Mouse (Mus musculus) layer of hippocampus, adult 8-10 months (tissue): ENCODE data around the gene Krt24. TPM values are rescaled to one million over a fixed set of nuclear protein-coding genes. Genes with fewer than 3 reads are reported as not detected.
"Not testable (repeated sequence)": the region's sequence is repeated elsewhere in the genome, so short reads cannot be mapped to it uniquely, and the experiment has no call there.

Experiments
- DNase-seq, 2 experiments: peaks; one replicate each; pipeline ENCODE4 v3.0.0; 2022; ENCODE audit warnings: low spot score in 2 of 2
- total RNA-seq, 4 experiments: library from RNA; stranded (reverse); gene quantifications; 2 replicates each; pipeline ENCODE4 v1.2.4; 2022

Krt24 gene
- total RNA-seq, 4 experiments from 2014 or later, result not detected

DNA sequence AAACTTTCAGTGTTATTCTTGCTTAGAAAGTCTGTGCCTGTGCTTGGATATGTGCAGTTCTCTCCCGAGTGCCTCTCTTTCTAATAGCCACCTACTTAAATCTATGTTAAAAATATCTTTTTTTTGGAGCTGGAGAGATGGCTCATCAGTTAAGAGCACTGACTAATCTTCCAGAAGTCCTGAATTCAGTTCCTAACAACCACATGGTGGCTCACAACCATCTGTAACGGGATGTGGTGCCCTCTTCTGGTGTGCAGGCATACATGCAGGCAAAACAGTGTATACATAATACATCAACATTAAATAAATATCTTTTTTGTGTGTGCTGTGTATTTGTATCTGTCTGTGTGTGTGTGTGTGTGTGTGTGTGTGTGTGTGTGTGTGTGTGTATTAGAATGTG lies 31.2 kb downstream of the Krt24 start:
- DNase-seq, result no peak

DNA sequence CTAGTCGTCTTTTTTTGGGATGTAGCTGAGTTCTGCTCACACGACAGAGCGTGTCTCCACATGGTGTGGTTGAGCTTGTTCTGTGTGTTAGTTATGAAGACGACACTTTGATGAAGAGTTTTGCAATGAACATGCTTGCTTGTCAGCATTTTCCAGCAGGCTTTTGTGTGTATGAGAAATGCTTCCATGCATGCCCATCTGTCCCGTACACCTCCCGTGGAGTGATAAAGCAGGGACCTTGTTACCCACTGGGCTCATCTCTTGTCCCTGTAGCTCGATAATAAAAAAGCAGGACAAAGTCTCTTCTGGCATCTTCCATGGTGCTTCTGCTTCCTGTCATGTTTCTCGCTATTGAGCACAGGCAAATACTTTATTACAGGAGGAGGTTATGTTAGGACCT lies 32.4 kb downstream of the Krt24 start:
- DNase-seq, result no peak

DNA sequence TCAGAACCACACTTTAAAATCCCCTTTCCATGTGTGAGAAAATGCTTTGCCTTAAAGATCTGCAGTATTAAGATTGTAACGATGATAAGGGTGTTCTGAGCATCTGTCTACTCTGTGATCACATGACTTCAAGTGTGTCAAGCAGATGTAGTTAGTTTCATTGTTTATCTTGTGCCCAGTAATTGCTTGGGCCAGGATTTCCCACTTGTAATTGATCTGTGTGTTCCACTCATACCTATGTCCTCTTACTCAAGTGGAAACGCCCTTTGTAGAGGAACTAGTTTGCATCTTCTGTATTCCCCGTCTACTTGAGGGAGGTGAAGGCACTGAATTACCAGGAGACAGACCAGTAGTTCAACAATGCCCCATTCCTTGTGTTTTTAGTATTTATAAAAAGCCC lies 34.4 kb downstream of the Krt24 start:
- no peak for DNase-seq

DNA sequence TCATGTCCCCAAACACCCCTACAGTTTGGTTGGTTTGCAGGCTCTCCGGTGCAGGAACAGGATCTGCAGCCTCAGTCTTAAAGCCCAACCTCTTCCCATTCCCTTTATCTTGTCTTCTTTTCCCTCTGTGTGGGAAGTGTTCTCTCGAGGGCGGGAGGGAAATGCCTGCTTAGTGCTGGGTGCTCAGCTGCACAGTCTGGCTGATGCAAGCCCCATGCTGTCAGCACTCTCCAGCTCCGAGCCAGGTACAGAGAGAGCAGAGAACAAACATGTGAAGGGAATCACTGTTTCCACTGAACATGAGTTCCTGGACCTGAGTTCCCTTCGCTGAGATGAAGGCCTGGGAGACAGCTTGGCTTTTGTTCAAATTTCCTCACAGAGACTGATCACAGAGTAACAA lies 34.8 kb downstream of the Krt24 start:
- DNase-seq, result peak; percentile 24 to 54

DNA sequence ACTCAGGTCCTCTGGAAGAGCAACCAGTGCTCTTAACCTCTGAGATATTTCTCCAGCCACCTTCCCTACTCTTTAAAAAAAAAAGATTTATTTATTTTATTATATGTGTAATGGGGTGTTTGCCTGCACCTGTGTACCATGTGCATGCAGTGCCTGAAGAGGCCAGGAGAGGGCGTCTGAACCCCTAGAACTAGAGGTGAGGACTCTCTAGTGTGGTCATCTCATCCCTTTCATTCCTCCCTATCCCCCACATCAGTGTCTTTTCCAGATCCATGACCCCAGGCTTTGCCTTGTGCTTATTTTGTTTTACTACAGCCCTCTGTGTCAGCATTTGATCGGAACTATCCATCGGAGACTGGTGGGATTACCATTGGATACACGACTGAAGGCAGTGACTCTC lies 35.9 kb downstream of the Krt24 start:
- DNase-seq, result no peak

DNA sequence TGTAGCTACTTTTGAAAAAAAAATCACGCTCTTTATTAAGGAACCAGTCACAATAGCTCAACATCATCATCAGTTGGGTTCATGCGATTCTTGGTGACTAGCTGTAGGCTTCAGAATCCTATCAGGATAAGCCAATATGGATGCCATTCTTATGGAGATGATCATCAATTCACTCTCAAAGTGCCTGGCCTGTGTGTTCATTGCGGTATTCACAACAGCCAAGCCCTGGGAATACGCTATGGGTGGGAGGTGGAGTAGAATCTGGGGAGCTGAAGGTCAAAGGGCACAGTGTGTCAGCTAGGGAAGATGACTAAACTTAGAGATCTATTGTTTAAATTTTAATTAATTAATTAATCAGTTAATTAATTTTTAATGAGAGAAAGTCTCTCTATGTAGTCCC lies 37.1 kb downstream of the Krt24 start:
- DNase-seq, result no peak

DNA sequence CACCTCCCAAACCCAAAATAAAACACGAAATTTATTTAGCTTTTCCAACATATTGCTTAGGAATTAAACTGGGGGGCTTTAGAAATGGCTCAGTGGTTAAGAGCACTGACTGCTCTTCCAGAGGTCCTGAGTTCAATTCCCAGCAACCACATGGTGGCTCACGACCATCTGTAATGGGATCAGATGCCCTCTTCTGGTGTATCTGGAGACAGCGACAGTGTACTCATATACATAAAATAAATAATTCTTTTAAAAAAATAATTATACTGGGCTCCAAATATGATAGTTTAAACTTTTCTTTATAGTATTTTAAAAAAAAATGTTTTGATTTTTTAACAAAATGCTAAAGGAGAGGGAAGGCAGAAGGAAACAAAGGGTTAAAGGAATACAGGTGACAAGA lies 40.5 kb downstream of the Krt24 start:
- not testable (repeated sequence) for DNase-seq

DNA sequence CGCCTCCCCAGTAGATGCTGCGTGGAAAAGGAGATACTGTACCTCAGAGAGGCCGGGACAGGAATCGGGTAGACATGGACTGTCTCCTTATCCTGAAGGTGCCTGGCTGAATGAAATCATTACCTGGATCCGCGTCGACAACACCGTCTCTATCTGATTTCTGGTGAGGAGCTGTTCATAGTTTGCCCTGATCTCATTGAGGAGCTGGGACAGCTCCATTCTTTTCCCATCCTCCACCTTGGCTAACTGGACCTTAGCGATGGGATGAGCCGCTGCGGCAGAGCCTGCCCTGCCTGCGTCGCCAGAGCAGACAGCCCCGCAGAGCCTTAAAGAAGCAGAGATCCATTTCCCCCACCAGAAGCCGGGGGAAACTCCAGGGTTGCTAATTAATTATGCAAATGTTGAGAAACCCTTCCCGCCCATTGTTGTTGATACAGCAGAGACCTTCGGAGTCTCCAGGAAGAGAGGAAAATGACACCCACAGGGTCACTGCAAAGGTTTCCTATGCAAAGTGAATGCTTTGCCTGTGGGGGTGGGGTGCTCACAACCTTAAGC lies 41.2 kb downstream of the Krt24 start, which contains the start of gene Krt222:
Krt222 (minus strand) TSS at position 266 of the 555 bp plus-strand sequence.
- DNase-seq, result peak; percentile 23 to 28

DNA sequence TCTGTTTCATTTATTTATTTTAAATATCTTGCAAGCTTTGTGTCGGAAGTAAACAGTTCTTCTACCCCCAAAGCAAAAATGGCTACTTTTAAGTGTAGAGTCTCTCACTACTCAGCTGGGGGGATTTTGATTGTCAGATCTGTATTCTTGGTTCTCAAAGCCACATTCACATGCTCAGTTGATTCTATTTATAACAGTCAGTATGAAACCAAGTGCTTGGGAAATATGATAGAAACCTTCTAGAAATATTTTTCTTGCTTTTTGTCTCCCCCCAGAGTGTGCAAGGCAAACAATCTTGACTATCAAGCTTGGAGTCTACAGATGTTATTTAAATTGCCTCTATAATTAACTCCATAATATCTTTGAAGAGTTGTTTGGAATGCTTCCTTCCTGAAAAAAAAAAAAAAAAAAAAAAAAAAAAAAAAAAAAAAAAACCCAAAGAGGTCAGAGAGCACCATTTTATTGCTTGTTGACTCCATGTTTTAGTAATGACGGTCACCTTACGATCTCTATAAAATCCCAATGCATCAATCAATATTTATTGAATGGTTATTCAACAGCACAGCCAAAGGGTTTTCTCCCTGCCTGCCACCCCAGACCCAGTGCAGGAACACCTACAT lies 41.8 kb downstream of the Krt24 start:
- DNase-seq, result no peak

DNA sequence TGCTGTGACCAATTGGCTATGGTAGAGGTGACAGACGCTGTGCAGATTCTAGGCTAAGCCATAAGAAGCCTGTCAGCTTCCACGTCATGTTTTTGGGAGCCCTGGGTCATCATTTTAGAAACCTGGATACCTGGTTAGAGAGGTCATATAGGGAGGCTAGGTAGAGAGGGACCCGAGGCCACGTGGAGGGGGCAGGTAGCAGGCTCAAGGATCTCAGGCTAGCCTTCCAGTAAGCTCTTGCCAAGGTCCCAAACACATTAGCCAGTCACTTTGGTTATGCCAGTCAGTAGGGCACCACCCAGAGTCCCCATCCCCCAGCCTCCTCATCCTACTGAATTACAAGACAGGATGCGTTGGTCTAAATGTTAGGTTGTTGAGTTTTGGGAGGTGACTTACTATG lies 43.0 kb downstream of the Krt24 start:
- DNase-seq, result no peak

DNA sequence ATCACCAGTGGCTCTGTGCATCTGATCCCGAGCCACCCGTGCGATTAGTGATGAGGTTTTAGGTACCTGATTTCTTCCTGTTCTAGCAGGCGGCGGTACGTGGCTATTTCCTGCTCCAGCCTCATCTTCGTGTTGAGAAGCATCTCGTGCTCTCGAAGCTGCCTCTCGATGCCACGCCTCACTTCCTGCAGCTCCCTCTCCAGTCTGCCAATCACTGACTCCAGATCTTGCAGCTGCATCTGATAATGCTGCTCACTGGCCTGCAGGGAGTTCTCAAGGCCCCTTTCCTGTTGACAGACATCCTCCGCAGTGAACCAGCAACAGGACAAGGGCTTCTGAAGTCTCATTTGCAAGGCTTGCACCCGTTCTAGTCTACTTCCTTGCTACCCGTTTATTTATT lies 46.6 kb downstream of the Krt24 start:
- DNase-seq, result no peak

DNA sequence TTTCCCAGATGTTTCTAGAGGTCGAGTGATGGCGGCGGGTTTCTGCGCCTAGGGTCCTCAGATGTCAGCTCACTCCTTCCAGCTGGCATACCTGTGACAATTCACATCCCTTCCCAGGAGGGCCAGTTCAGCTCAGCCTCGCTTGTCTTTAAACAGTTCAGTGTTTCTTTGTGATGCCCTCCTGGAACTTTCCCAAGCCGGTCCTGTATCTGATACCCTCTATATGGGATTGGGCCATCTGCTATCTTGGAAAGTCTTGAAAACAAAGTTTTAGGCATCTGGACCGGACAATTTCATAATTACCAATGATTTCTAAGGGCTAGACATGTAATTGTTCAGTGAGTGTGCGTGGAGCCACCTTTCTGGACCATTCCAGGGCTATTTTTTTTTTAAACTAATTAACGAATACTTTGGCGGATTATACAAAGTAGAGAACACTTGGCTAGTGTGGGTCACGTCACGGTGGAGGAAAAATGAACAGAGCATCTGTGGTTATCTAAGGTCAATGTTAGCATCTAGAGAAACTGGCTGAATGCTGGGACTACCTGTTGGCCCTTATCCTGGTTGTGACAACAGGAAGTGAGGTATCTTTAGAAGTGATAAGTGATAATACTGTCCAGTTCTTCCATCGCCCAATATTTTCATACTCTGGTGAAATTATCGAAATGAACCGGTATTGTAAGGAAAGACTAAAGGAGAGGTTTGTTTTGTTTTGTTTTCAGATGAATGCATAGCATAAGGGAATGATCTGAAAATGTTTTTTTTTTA lies 53.8 kb downstream of the Krt24 start:
- DNase-seq, result no peak

DNA sequence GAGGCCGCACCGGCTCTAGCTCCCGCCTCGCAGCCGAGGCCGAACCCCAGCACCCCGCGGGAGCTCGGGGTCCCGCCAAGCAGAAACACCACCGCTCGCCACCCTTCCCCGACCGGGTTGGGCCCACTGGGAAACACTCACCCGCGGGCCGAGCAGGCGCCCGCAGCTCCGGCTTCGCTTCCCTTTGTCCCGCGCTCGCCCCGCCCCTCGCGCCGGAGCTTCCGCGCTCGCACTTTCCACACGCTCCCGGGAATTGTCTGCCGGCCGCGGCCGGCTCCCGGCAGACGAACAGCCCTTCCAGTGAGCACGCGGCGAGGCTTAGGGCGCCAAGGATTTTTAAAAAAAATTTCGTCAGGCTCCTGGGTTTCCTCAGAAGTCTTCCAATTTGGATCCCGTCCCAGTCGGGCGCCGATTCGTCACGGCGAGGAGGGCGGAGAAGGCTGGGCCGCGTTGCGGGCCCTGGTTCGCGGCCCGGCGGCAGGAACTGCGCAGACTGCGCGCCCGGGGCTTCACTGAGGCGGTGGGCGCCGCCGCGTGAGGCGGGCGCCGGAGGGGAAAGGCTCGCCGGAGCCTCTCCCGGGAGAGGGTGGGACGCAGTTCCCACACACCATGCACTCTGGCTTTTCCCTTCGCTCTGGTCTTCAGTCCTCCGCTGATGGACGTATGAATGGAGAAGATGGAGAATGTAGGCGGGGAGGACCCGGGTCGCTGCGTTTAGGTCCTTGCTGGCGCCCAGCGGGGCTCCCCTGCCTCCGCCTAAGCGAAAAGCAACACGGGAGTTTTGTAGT lies 54.6 kb downstream of the Krt24 start, which contains the start of gene Smarce1:
Smarce1 (minus strand) TSS at position 757 of the 788 bp plus-strand sequence.
- peak; percentile 44 to 53 for DNase-seq

Other genes starting within 250 kb of the Krt24 start
- 10 to 100 TPM; 69.7 to 86.8 (median 75.2) TPM for gene Igfbp4, start 244.0 kb downstream of the Krt24 start, total RNA-seq
- under 1 TPM in 2 of 4 experiments, not detected in 2; 0.27 TPM for gene Tns4, start 196.0 kb downstream of the Krt24 start, total RNA-seq
- not detected for gene Ccr7, start 130.2 kb downstream of the Krt24 start, total RNA-seq
- 10 to 100 TPM; 57.1 to 58.8 (median 58.0) TPM for gene Smarce1, start 54.2 kb downstream of the Krt24 start, total RNA-seq
- gene Krt222, start 41.2 kb downstream of the Krt24 start, total RNA-seq, result 10 to 100 TPM; 23.4 to 28.0 (median 26.3) TPM
- gene Krt25, start 37.7 kb upstream of the Krt24 start, total RNA-seq, result not detected
- not detected for gene Krt26, start 52.7 kb upstream of the Krt24 start, total RNA-seq
- gene Krt27, start 65.8 kb upstream of the Krt24 start, total RNA-seq, result not detected
- gene Krt28, start 89.6 kb upstream of the Krt24 start, total RNA-seq, result under 1 TPM in 2 of 4 experiments, not detected in 2; 0.38 to 0.52 TPM
- 10 to 100 TPM; 10.4 to 12.6 (median 11.0) TPM for gene Krt10, start 104.1 kb upstream of the Krt24 start, total RNA-seq
- gene Krt12, start 137.0 kb upstream of the Krt24 start, total RNA-seq, result 1 to 10 TPM in 3 of 4 experiments, under 1 TPM in 1; 0.85 to 1.7 (median 1.5) TPM
- gene Krt20, start 152.9 kb upstream of the Krt24 start, total RNA-seq, result not detected
- gene Krt23, start 207.9 kb upstream of the Krt24 start, total RNA-seq, result not detected
- not detected for gene Krt39, start 236.1 kb upstream of the Krt24 start, total RNA-seq